ENCODE assay signal across 11 mouse cellular contexts in genomic region chr6:134840346-134840745, GRCm38 (mm10).
"Had no signal": no experiment of that assay in that cellular context is flagged by ENCODE, and none has a peak within 500 bp of the region (broad histone marks: within the 10 kb centered on the region; RNA-seq: fewer than 3 reads in every experiment).

No protein-coding gene starts in this region.

- DNase-seq: liver, postnatal 0 days; lung, adult 2 months; lung, postnatal 14 days; lung, postnatal 36 days; right cerebral cortex, postnatal 14 days; thymus, adult 18-20 months; thymus, postnatal 14 days; thymus, postnatal 36 days had no signal

- ATAC-seq: liver, postnatal 0 days; lung, postnatal 0 days; midbrain, embryonic 13.5 days; midbrain, embryonic 15.5 days had no signal
